Mouse (Mus musculus): ENCODE data around the gene Zfp788. TPM values are rescaled to one million over a fixed set of nuclear protein-coding genes. Genes with fewer than 3 reads are reported as not detected.
A peak's percentile ranks its signal among the peaks of the same experiment; 100 is the strongest.
"Not testable (repeated sequence)": the region's sequence is repeated elsewhere in the genome, so short reads cannot be mapped to it uniquely, and the experiment has no call there.

Gene Zfp788
- total RNA-seq (2021), result 1 to 10 TPM; 6.2 to 7.2 TPM
- long read RNA-seq, experiment 1, partial matches to known transcripts, result 0 of 2 reads
- long read RNA-seq, experiment 1, other reads (novel, unspliced or antisense), result 2 of 2 reads
- long read RNA-seq, experiment 2, partial matches to known transcripts, result 0 of 10 reads
- long read RNA-seq, experiment 2, other reads (novel, unspliced or antisense), result 6 of 10 reads

DNA sequence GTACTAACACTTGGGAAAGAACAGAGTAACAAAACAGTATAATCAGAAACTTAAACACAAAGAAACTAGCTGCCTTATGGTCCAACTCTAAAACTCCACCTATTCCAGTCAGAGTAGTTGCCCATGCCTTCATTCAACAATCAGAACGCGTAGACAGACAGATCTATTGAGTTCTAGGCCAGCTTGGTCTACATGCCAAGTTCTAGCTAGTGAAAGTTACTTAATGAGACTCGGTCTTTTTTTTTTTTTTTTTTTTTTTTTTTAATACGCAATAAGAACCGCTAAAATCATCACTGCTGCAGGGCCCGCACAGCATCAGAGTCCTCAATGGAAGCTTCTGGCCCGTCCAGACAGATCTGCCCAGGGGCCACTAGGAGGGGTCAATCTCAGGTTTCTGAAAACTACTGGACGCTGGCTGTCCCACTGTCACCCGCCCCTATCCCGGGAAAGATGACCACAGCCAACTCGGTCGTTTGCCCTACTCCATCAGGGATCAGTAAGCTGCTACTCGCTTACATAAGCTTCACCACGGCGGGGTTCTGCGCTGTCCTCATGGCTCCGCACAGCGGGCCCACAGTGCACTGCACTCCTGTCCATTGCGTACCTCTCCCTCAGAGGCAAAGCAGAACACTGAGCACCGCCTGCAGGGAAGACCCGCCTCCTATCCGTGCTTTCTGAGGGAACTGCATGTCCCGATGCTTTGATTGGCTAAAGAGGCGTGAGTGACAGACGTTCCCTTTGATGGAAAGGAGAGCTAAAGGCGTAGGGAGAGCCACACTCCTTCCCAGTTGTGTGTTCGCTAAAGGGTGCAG is at the start of gene Zfp788:
Zfp788 (plus strand) TSS at position 795 of the 812 bp plus-strand sequence.
- peak; percentile 92 for DNase-seq
- intact Hi-C loops (cut with DNase I; ENCODE audit: low total_unique reads), result no loop called here

GRCm38 (mm10) chr7:41587831-41588230 is 45.2 kb upstream of the Zfp788 start:
- DNase-seq; intact Hi-C loops (cut with DNase I; ENCODE audit: low total_unique reads): not testable (repeated sequence)

- intact Hi-C loops (cut with DNase I; ENCODE audit: low total_unique reads), result no loop called here
- no peak for DNase-seq
Observed at GRCm38 (mm10) chr7:41598615-41599014, 34.4 kb upstream of the Zfp788 start.

DNA sequence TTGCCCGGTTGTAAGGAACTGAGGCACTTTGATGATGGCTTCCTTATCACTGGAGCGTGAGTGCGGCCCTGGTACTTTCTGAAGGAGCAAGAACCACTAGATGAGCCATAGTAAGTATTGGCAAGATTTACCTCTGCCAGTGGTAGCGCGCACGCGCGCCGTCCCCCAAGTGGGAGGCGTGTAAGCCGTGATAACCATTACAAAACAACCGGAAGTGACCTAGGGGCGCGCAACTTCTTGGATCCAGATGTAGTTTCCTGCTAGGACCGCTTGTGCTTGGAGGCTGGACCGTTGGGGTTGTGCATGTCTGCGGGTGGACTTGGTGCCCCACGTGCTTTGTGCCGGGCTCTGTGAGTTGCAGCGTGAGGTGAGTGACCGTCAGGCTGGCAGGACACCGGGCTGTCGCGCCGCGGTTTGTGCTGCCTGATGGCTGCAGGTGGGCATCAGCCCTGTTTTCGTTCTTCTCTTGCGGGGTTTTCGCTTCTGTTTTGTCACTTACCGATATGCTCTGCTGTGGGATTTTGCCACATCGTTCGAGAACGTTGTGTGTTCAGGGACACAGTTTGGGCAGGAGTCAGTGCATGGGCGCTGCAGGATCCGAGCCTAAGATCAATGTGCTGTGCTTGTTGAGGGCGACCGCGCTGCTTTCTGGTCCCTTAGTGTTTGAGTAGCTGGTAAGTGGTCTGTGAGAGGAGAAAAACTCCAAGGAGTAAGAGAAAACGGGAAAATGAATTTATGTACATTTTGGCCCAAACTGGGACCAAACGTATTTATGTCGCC is 33.8 kb upstream of the Zfp788 start, which contains the start of gene 2610021A01Rik:
2610021A01Rik (plus strand) TSS at position 197 of the 780 bp plus-strand sequence.
- intact Hi-C loops (cut with DNase I; ENCODE audit: low total_unique reads), result no loop called here
- DNase-seq, result peak; percentile 90

GRCm38 (mm10) chr7:41599932-41600548 is 33.0 kb upstream of the Zfp788 start:
- no peak for DNase-seq
- intact Hi-C loops (cut with DNase I; ENCODE audit: low total_unique reads), result no loop called here

GRCm38 (mm10) chr7:41611654-41612053 is 21.3 kb upstream of the Zfp788 start:
- intact Hi-C loops (cut with DNase I; ENCODE audit: low total_unique reads), result no loop called here
- DNase-seq, result no peak

GRCm38 (mm10) chr7:41616241-41616640 is 16.8 kb upstream of the Zfp788 start:
- DNase-seq; intact Hi-C loops (cut with DNase I; ENCODE audit: low total_unique reads): not testable (repeated sequence)

DNA sequence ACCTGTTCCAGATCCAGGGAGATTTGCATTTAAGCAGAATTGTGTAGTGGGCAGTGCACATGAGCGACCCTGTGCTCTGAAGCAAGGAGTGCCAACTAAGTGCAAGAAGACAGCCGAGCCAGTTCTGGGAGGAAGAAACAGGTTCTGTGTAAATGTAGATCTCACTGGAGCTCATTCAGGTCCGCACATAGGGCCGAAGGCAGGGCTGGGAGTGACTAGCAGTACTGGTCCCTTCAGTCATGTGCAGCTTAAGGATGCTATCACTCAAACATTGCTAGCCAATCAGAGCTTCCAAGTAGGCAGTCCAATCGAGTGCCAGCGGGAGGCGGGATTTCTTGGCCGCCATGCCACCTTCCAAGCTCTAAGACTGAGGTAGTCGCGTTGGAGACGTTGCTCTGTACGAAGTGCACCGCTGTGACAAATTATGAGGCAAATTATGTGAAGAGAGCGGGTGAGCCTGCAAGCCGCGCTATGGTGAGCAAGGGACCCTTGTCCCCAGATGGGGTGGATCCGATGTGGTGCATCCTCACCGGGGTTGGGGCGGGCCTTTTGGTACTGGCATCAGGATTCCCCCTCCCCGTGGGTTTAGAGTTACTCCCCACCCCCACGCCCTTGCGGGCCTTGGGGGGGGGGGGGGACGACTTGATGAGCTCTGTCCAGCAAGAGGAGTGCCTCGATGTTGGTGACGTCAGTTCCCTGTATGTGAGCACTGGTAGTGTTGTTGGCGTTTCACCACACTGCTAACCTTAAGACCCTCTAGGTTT is 400 bp downstream of the Zfp788 start:
- DNase-seq, result peak; percentile 88
- intact Hi-C loops (cut with DNase I; ENCODE audit: low total_unique reads), result no loop called here

DNA sequence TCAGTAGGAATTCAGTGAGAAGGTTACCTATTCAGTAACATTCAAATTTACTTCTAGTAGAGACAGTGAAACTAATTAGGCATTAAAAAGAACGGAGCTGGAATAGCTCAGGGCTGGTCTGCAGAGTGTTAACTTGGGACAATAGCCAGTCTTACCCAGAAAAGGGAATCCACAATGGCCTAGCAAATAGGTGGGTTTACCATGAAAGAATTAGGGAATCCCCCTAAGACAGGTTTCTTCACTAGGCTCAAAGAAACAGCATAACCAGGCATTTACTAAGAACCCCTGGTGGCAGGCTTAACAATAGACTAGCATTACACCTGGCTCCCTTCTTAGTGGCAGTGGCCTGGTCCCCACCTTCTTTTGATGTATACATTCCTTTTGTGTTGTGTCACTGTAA is 41.3 kb downstream of the Zfp788 start:
- intact Hi-C loops (cut with DNase I; ENCODE audit: low total_unique reads); DNase-seq: not testable (repeated sequence)

Other genes with a start within 250 kb of the Zfp788 start
- 1 to 10 TPM; 7.8 to 10.0 TPM for gene AI987944, start 239.8 kb upstream of the Zfp788 start, total RNA-seq (2021)
- under 1 TPM; 0.04 to 0.06 TPM for gene Vmn2r57, start 184.5 kb upstream of the Zfp788 start, total RNA-seq (2021)
- under 1 TPM in 1 of 2 experiments, not detected in 1; 0.07 TPM for gene Gm20449, start 133.8 kb upstream of the Zfp788 start, total RNA-seq (2021)
- 1 to 10 TPM; 4.0 to 5.2 TPM for gene AW146154, start 133.3 kb upstream of the Zfp788 start, total RNA-seq (2021)
- not detected for gene Gm6871, start 59.5 kb upstream of the Zfp788 start, total RNA-seq (2021)
- 1 to 10 TPM; 8.1 to 9.1 TPM for gene 2610021A01Rik, start 34.0 kb upstream of the Zfp788 start, total RNA-seq (2021)
- not detected for gene Vmn2r58, start 239.5 kb downstream of the Zfp788 start, total RNA-seq (2021)

Data from gastrocnemius, postnatal 14 days (tissue).